Mouse (Mus musculus) natural killer cell, adult 2 months (primary cell): ENCODE results near the gene Pak3.
"Not testable (repeated sequence)": the region's sequence is repeated elsewhere in the genome, so short reads cannot be mapped to it uniquely, and the experiment has no call there.

Experiments
- DNase-seq, 2 experiments: peaks; one replicate each; pipeline ENCODE4 v3.0.0; 2022; ENCODE audit warnings: low spot score in 2 of 2

Pak3 gene

GRCm38 (mm10) chrX:143518168-143518901 lies at the start of gene Pak3:
Pak3 (plus strand) TSS chrX:143518591.
- no peak for DNase-seq

GRCm38 (mm10) chrX:143482866-143483265 lies 35.5 kb upstream of the Pak3 start:
- DNase-seq: peak; percentile 97 to 98

- DNase-seq: no peak
Measured at GRCm38 (mm10) chrX:143501053-143501695, 17.2 kb upstream of the Pak3 start.

- DNase-seq: no peak
Measured at GRCm38 (mm10) chrX:143501776-143502365, 16.5 kb upstream of the Pak3 start.

- no peak for DNase-seq
Measured at GRCm38 (mm10) chrX:143518917-143519316, 526 bp downstream of the Pak3 start.

- DNase-seq: not testable (repeated sequence)
Measured at GRCm38 (mm10) chrX:143519454-143519853, 1.1 kb downstream of the Pak3 start.

GRCm38 (mm10) chrX:143520195-143520594 lies 1.8 kb downstream of the Pak3 start:
- no peak for DNase-seq

GRCm38 (mm10) chrX:143532331-143532730 lies 13.9 kb downstream of the Pak3 start:
- DNase-seq: no peak

GRCm38 (mm10) chrX:143533574-143533973 lies 15.2 kb downstream of the Pak3 start:
- no peak for DNase-seq

GRCm38 (mm10) chrX:143542756-143543155 lies 24.4 kb downstream of the Pak3 start:
- no peak for DNase-seq

GRCm38 (mm10) chrX:143543186-143543793 lies 24.9 kb downstream of the Pak3 start:
- no peak for DNase-seq

GRCm38 (mm10) chrX:143573691-143574090 lies 55.3 kb downstream of the Pak3 start:
- no peak for DNase-seq

- no peak for DNase-seq
Measured at GRCm38 (mm10) chrX:143579925-143580324, 61.5 kb downstream of the Pak3 start.

GRCm38 (mm10) chrX:143580458-143580959 lies 62.1 kb downstream of the Pak3 start:
- DNase-seq: no peak

GRCm38 (mm10) chrX:143606877-143607449 lies 88.6 kb downstream of the Pak3 start:
- DNase-seq: no peak

GRCm38 (mm10) chrX:143618734-143619133 lies 100.3 kb downstream of the Pak3 start:
- DNase-seq: no peak

GRCm38 (mm10) chrX:143627767-143628166 lies 109.4 kb downstream of the Pak3 start:
- DNase-seq: no peak

- no peak for DNase-seq
Measured at GRCm38 (mm10) chrX:143643936-143644335, 125.5 kb downstream of the Pak3 start.

GRCm38 (mm10) chrX:143644807-143645206 lies 126.4 kb downstream of the Pak3 start:
- no peak for DNase-seq

- DNase-seq: no peak
Measured at GRCm38 (mm10) chrX:143654308-143655176, 136.2 kb downstream of the Pak3 start.

GRCm38 (mm10) chrX:143655177-143655492 lies 136.7 kb downstream of the Pak3 start:
- DNase-seq: no peak
